Mouse (Mus musculus) layer of hippocampus, adult 18-20 months (tissue): Measurements from ENCODE around the gene Aqp5. TPM values are rescaled to one million over a fixed set of nuclear protein-coding genes. Genes with fewer than 3 reads are reported as not detected.

Experiments
- DNase-seq, 2 experiments: peaks; one replicate each; pipeline ENCODE4 v3.0.0; 2022; ENCODE audit warnings: low spot score in 2 of 2
- long read RNA-seq: library from polyadenylated mRNA; stranded (forward); transcript quantifications from one replicate; pipeline ENCODE4 v2.0.0, GENCODE M21; 2021
- total RNA-seq, 2 experiments: library from RNA; stranded (reverse); gene quantifications; 2 replicates each; pipeline ENCODE4 v1.2.3; 2021

Gene Aqp5
- not detected for total RNA-seq
- long read RNA-seq: 0 reads

DNA sequence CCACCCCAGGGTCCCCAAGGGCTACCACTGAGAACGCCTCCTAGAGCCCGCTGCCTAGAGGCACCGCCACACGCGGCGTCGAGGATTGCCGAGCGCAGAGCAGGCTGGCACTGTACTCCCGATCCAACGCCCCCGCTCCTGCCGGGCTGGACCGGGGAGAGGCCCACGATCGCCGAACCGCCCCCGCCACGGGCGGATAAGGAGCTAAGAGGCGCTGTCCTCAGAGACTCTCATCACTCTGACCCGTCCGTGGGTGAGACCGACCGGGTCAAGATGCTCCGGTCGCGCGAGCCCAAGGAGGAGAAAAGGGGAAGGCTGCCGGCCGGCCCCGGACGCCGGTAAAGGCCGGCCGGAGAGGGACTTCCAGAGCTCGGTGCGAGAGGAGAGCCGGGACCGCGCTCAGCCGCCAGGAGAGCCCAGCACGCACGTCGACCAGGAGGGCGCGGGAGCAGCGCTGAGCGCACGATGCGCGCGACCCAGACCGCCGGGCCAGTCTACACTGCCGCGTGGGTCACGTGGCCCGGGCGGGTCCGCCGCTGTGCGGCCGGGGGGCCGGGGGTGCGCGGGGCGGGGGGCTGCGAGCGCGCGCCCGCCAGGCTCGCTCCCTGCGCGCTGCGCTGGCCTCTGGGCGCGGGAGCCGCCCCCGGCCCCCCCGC is at the start of gene Aqp5:
Aqp5 (plus strand) TSS at position 354 of the 656 bp plus-strand sequence.
- no peak for DNase-seq

DNA sequence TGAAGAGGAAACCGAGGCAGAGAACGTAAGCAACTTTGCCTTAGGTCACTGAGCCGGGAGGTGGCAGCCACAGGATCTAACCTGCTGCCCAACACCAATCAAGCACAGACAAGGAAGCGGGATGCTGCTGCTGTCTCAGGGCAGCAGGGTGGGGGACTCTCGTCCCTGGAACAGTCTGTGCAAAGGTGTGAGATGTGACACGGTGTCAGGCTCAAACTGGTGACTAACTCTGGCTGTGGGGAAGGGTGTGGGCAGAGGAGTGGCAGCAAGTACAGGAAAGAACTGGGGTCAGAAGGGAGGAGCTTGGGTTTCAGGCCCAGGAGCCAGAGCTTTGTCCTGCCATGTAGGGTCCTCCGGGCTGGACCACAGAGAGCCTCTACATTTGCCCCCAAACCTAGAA is 46.5 kb upstream of the Aqp5 start:
- DNase-seq: no peak

DNA sequence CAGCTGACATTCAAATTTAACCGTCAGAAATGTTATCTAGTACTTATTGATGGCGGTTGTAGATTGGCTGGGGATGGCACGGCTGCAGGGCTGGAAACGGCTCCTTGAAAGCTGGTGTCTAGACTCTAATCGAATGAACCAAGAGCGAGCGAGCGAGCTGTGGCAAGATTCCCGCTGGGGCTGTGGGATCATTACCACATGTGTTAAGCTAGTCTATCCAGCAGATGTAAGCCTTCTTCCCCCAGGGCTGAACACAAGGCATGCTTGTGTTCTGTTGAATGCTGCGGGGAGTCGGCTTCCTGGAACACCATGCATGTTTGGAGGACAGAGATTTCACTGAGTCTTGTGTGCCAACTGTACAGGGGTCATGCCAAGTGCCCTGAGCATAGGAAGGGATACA is 44.0 kb upstream of the Aqp5 start:
- no peak for DNase-seq

DNA sequence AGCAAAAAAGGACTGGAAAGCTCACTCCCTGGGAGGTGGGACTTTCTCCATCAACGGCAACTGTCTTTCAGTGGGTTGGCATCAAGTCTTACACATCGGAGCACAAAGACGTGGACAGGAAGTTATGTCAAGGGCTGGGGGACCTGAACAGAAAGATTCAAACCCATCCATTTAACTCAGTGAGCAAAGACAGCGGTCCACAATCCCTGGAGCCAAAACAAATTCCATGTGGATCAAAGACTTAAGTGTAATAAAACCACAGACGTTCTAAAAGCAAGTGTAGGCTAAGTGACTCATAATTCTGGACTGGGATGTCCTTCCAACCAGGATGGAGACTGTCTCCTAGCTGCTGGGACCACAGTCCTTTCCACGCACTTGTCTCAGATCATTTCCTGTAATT is 42.9 kb upstream of the Aqp5 start:
- DNase-seq: no peak

DNA sequence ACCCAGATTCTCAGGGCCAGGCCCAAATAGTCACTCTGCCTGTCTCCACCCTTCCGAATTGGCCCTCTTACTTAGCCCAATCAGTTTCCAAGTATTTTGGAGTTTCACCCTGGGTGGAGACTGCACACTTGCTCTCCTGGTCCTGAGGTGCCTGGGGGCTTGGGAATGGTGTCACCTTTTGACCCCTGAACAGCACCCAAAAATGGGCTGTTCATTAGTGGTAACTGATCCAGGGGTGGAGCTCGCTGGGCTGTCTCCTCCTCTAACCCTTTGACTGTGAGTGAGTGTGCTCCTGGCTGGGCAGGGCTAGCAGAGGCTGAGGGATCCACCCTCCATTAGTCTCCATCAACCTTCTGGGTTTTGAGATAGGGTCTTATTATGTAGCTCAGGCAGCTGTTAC is 40.7 kb upstream of the Aqp5 start:
- no peak for DNase-seq

DNA sequence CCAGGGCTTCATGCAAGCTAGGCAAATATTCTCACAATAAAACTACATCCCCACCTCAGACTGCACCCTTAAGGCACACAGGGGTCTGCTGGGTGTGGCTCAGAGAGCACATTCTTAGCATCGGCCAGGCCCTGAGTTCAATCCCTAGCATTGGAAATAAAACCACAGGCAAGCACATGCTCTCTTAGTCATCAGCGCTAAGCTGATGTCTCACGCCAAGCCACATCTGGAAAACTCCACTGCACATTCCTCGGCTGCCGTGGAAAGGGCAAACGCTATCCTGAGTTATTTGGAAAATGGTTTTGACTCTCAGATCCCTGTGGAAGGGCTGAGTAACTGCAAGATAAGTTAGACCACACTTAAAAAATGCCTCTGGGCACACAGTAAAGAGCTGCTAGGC is 36.8 kb upstream of the Aqp5 start:
- no peak for DNase-seq

DNA sequence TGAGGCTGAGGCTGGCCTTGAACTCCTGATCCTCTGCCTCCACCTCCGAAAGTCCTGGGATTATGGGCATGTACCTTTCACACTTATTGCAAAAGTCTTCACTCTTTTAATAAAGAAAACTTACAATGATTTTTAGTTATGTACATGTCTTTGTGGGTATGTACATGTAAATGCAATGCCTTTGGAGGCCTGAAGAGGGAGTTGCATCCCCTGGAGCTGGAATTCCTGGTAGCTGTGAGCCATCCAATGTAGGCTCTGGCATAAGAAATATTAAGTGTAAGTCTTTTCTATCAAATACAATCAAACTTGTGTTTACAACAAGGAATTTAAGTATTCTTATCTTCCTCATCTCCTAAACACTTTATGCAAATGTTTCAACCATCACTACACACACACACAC is 31.6 kb upstream of the Aqp5 start:
- DNase-seq: no peak

DNA sequence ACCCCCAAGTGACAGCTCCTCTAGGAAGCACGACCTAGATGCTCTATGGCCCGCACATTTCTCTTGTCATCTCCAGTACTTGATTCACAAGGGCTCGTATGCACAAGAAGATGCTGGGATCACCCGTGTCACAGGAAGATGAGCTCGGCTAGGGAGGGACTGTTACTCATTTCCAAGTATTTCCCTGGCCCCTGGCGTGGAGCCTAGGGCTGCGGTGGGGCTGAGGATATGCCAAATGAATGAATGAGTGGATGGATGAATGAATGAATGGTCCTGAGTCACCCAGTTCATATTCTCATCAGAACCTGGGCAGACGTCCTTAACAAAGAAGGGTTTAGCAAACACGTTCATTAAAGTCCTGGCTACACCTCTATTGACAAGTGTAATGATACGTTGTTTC is 30.3 kb upstream of the Aqp5 start:
- DNase-seq: no peak

DNA sequence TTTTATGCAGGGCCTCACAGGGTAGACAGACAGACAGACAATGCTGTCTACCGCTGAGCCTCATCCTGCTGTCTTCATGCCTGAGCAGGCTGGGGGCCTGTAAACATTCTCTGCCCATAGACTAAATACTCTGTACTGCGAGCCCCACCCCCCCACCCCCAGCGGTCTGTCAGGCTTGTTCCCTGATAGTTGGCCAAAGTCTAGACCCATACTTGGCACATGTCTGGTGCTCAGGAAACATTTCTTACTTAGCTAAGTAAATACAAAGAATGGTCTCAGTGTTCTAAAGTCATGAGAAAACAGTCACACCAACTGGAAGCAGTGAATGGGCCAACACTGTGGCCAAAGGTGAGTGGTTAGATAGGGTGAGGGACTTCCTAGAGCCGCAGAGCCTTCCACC is 23.2 kb upstream of the Aqp5 start:
- DNase-seq: no peak

DNA sequence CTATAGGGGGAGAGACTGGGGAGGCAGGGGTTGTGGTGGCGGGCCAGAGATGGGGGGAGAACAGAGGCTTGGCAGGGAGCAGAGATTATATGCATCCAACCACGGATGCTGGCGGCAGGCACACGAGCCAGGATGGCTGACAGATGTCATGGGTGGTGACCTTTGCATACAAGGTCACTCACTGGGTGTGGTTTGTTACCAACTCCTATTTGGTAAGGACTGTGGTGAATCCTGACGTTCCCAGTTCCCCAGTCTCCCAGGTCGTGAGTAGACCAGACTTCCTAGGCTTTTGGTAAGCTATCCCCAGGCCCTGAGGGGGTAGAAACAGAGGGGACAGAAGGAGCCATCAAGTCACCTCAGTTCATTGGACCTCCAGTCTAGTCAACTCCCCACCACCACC is 21.9 kb upstream of the Aqp5 start:
- DNase-seq: no peak

DNA sequence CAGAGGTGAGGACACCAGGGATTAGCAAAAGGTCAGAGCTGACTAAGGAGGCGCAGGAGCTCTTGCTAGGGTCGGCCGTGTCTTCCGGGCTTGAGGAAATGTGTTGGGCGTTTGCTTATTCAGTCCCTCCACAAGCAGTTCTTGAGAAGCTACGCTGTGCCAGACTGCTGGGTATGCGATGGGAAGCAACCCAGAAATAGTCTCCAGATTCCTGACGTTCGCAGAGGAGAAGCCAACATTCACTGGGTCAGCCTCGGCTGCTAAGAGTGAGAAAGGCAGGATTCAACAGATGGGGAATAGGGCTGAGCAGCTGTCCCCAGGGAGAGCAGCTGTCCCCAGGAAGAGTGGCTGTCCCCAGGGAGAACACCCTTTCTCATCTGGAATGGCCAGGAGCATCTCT is 21.5 kb upstream of the Aqp5 start:
- DNase-seq: peak in 1 of 2 experiments; percentile 9

DNA sequence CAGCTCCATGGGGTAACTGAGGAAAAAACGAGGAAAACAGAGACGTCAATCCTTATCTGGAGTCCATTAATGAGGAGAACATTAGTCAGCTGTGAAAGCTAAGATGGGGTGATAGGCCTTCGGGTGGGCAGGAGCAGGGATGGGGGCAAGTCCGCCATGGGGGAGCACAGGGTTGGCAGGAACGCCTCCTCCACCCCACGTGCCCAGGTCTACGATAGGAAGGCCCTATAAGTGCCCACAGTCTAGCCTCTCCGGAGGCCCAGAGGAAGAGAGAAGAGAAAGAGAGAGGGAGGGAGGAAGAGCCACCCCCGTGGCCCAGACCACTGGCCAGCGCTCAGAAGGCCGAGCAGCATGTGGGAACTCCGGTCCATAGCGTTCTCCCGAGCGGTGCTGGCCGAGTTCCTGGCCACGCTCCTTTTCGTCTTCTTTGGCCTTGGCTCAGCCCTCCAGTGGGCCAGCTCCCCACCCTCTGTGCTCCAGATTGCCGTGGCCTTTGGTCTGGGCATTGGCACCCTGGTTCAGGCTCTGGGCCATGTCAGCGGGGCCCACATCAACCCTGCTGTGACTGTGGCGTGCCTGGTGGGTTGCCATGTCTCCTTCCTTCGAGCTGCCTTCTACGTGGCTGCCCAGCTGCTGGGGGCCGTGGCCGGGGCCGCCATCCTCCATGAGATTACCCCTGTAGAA is 11.6 kb upstream of the Aqp5 start, which contains the start of gene Aqp2:
Aqp2 (plus strand) TSS at position 254 of the 684 bp plus-strand sequence.
- DNase-seq: no peak

DNA sequence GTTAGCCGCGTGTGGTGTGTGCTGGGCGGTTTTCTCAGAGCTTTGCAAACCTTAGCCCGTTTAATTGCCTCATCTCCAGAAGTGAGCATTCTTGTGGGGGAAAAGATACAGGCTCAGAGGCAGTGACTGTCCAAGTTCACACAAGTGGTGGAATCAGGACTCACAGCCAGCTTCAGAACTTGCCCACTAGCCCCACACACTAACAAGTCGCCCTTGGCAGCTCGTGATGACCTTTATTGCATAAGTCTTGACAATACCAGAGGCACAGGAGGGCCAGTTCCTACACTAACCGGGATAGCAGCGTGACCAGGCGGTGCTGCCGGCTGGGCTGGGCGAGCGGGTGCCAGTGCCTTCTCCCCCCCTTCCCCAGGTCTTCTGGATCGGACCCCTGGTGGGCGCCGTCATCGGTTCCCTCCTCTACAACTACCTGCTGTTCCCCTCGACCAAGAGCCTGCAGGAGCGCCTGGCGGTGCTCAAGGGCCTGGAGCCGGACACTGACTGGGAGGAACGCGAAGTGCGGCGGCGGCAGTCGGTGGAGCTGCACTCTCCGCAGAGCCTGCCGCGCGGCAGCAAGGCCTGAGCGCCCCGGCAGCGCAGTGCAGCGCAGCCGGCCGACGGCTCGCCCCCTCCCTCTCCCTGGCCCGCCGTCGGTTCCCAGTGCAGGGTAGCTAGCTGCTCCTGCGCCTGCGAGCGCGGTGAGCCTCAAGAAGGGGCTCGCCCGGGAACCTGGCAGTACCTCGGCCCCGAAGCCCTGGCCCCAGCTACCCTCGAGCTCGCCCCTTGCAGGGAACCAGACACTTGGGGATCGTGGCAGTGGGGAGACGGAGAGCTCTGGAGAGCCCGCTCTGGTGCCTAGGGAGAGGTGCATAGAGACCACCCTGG is 6.9 kb upstream of the Aqp5 start:
- DNase-seq: no peak

DNA sequence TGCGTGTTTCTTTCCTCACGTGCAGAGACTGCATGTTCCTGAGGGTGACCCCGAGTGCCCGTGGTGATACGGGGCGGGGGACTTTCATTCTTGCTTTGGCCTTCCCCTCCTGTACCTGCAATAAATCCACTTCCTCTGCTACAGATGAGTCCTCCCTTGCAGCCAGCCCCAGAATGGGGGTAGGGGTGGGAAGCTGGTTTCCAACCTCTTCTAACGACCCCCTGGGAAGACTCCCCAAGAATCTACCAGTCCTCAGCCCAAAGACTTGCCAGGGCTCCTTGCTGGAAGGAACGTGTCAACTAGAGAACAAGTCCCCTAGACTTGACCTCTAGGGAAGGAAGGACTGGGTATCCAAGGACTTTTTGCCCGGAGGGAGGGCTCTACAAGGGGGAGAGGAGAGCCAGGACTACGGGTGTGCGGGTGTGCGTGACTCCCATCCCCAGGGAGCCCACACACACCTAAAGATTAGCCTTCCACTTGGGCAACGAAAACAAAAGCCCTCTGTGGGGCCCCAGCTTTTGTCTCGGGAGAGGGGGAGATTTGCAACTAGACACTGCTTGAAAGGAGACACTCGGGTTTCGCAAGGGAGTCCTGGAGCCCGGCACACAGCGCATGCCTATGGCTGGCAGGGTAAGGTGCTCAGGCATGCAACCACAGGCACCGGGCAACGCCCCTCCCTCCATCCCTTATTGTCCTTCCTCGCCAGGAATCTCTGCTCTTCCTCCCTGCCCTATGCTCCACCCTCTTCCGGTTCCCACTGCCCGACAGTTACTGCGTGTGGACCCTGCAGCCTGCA is 6.0 kb upstream of the Aqp5 start:
- no peak for DNase-seq

DNA sequence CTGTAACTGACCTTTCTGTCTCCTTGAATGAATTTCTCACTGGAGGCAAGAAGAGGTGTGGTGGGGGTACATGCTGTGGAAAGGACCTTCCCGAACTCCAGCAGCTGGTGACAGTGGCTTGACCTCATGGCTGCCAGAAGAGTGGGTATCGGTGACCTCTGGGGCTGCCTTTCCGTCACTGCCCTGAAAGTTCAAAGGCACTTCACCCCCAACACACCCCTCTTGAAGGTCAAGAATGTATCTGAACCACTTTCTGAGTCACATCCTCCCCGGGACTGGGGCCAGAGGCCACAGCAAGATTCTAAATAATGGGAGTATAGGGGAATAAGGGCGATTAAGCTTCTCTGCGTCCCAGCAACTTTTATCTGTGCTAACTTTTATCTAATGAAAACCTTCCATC is 4.8 kb upstream of the Aqp5 start:
- DNase-seq: no peak

DNA sequence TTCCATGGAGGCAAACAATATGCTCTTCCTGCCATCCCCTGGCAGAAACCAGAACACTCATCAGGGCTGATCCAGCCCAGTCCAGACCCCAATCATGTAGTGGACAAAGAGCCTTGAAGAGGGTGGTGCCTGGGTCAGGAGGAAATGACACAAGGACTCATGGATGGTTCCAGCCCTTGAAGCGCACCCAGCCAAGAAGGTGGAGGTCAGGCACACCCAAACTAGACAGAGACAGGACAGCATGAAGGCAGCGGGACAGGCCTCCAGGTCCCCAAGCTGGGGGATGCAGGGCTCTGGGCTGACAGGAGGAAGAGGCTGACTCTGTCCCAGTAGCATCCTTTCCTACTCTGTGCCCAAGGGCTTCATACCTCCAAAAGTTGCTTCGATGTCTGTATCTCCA is 4.1 kb upstream of the Aqp5 start:
- no peak for DNase-seq

DNA sequence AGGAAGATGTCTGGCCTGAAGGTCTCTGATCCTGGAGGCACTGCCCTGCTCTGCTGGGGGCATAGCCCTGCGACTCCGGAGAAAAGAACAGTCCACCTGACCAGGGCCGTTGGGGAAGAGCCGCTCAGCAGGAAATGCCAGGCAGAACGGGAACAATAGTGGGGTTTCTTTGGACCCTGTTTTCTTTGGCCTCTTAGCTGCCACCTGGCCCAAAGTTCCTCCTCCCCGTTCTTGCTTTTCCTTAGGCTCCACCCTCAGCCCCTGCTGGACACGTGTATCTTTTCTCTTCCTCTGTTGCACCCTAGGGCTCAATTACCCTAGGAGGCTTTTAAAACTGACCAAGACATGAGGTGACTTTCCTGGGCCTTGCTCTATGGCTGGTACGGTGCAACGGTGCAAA is 1.3 kb upstream of the Aqp5 start:
- no peak for DNase-seq

DNA sequence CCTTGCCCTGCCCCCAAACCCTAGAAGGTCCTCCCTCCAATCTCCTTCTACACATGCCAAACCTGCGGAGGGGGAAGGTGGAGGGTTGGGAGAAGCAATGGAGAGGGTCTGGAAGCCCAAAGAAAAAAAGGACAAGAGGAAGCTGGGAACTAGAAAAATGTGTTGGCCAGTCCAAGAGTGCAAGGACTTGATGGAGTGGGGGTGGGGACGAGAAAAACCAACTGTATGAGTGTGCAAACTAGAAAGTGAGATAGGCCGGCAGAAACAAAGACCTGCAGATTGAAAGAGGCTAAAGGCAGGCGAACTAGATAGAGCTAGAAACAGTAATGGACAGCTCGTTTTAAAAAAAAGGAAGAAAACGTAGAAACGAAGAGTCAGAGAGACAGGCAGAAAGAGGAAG is 878 bp upstream of the Aqp5 start:
- DNase-seq: no peak

DNA sequence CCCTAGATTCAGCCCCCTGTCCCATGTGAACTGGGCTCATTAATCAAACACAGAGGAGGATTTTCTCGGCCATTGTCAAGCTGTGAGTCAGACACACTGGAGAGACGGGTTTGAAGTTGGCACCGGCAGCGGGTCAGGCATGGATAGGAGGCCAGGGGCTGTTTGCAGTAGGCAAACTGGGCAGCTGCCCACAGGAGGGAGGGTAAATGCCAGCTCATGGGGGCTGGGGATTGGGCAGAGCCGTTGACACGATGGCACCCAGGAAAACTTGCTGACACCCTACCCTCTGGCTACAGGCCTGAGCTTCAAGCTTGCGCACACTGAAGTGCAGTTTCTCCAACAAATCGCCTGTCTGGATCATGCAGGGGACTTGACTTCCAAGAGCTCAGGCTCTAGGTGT is 1.6 kb downstream of the Aqp5 start:
- no peak for DNase-seq

DNA sequence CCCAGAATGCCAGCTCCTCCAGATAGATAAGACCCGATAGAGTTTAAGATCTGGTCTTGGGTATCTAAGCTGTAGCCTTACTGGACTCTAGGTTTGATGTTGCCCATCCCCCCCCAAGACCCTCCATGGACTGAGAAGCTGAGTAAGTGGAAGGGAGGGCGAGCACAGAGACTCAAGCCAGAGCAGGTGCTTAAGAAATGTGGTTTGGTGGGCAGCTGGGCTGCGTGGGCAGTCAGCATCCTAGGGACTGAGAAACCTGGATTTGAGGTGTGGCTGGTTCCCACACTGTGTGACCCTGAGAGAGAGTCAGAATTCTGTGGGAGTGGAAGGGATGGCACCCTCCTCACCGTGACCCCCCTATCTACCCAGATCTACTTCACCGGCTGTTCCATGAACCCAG is 2.3 kb downstream of the Aqp5 start:
- no peak for DNase-seq

DNA sequence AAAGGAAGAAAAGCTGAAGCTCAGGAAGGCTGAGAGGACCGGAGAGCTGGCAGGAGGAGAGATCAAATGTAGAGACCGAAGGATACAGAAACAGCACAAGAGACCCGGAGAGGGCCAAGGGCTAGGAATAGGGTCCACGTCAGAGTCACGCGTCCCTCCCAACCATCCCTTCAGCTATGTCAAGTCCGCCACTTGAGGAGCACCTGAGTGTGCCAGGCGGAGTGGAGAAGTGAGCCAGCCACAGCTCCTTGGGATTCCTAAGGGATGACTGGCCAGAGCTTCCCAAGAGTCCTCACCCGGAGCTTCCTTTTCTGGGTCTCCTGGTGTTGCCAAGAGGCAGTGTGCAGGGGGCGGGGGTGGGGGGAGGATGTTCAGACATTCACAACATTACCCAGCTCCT is 4.4 kb downstream of the Aqp5 start:
- no peak for DNase-seq
